Mouse (Mus musculus) lung, postnatal 0 days (tissue): ENCODE measurements at regions not wholly inside any gene's neighbourhood (a gene's known extent, or its start where the extent isn't known, plus 50 kb on each side); places are given as distances from the start of the nearest gene placed in this dataset.

Source experiments
- CTCF ChIP-seq: IDR thresholded peaks from 2 replicates; pipeline ENCODE4 v1.5.1; 2016; ENCODE audit warnings: antibody characterized with exemption, mild to moderate bottlenecking
- EP300 ChIP-seq: IDR thresholded peaks from 2 replicates; pipeline ENCODE4 v1.6.1; 2016; ENCODE audit warnings: antibody characterized with exemption, mild to moderate bottlenecking, control low read depth

GRCm38 (mm10) chr3:39122250-39122649, 235.5 kb downstream of the Fat4 start:
- no peak for TF ChIP-seq EP300
- TF ChIP-seq CTCF = no peak
